Mouse (Mus musculus): ENCODE results near the gene Agps. TPM values are rescaled to one million over a fixed set of nuclear protein-coding genes. Genes with fewer than 3 reads are reported as not detected.
A peak's percentile ranks its signal among the peaks of the same experiment; 100 is the strongest.

The Agps gene
- total and polyA plus RNA-seq, 2 experiments from 2014 or later = 17.1 to 37.9 TPM

- WGBS = 11% methylated on average over 15 of the region's 15 CpGs
- DNase-seq (ENCODE audit: low spot score) (peak; percentile 74), ATAC-seq (ENCODE audit: low FRiP score) (no peak)
- no peak overlapping the region for H3K4me3 ChIP-seq (ENCODE audit: low read depth, low read length)
- no peak for TF ChIP-seq CTCF (IDR thresholded peaks at IDR 0.05)
- no peaks in the 10 kb centered on the region for H3K36me3 ChIP-seq (ENCODE audit: insufficient read depth, low read length)
- H3K4me2 ChIP-seq (ENCODE audit: low read depth, low read length, poor library complexity, severe bottlenecking) = peak overlapping the region; percentile 32
- no peak overlapping the region for H3K9ac ChIP-seq (replicated peaks; ENCODE audit: low read length, poor library complexity, severe bottlenecking)
- no peaks in the 10 kb centered on the region for H3K27me3 ChIP-seq (ENCODE audit: insufficient read depth, low read length)
- H3K4me1 ChIP-seq (ENCODE audit: insufficient read depth, low read length) = no peaks in the 10 kb centered on the region; the same call in 1 of the 2 replicates
- H3K9me3 ChIP-seq (ENCODE audit: low read length) = no peaks in the 10 kb centered on the region
- no peak overlapping the region for H3K27ac ChIP-seq (ENCODE audit: low read depth, low read length)
These were observed 127.9 kb downstream of the Agps start for GRCm38 (mm10) chr2:75959850-75960365.

- no peak overlapping the region for H3K9ac ChIP-seq (replicated peaks; ENCODE audit: low read length, poor library complexity, severe bottlenecking)
- H3K27ac ChIP-seq (ENCODE audit: low read depth, low read length) = no peak overlapping the region
- H3K4me3 ChIP-seq (ENCODE audit: low read depth, low read length) = no peak overlapping the region
- H3K9me3 ChIP-seq (ENCODE audit: low read length) = no peaks in the 10 kb centered on the region
- TF ChIP-seq CTCF (IDR thresholded peaks at IDR 0.05) = no peak; the same call in 1 of the 2 replicates
- H3K4me2 ChIP-seq (ENCODE audit: low read depth, low read length, poor library complexity, severe bottlenecking) = no peak overlapping the region
- DNase-seq (ENCODE audit: low spot score) = peak; percentile 36
- ATAC-seq (ENCODE audit: low FRiP score) = no peak
- no peaks in the 10 kb centered on the region for H3K36me3 ChIP-seq (ENCODE audit: insufficient read depth, low read length)
- no peaks in the 10 kb centered on the region; the same call in 1 of the 2 replicates for H3K4me1 ChIP-seq (ENCODE audit: insufficient read depth, low read length)
- WGBS = 52% methylated on average over 15 of the region's 15 CpGs
- H3K27me3 ChIP-seq (ENCODE audit: insufficient read depth, low read length) = no peaks in the 10 kb centered on the region
These were observed 128.7 kb downstream of the Agps start for GRCm38 (mm10) chr2:75960366-75961330.

GRCm38 (mm10) chr2:75963211-75963840 lies 131.3 kb downstream of the Agps start:
- Histone ChIP-seq H3K27me3 (ENCODE audit: insufficient read depth, low read length) (no peaks in the 10 kb centered on the region), H3K9ac (replicated peaks; ENCODE audit: low read length, poor library complexity, severe bottlenecking) (no peak overlapping the region), H3K4me3 (ENCODE audit: low read depth, low read length) (no peak overlapping the region), H3K36me3 (ENCODE audit: insufficient read depth, low read length) (no peaks in the 10 kb centered on the region), H3K9me3 (ENCODE audit: low read length) (no peaks in the 10 kb centered on the region), H3K4me2 (ENCODE audit: low read depth, low read length, poor library complexity, severe bottlenecking) (no peak overlapping the region), H3K4me1 (ENCODE audit: insufficient read depth, low read length) (no peaks in the 10 kb centered on the region; the same call in 1 of the 2 replicates), H3K27ac (ENCODE audit: low read depth, low read length) (no peak overlapping the region)
- 50% methylated on average over 10 of the region's 10 CpGs for WGBS
- DNase-seq (ENCODE audit: low spot score) (no peak), ATAC-seq (ENCODE audit: low FRiP score) (no peak)
- TF ChIP-seq CTCF (IDR thresholded peaks at IDR 0.05) = no peak

- Histone ChIP-seq H3K27me3 (ENCODE audit: insufficient read depth, low read length) (no peaks in the 10 kb centered on the region), H3K4me3 (ENCODE audit: low read depth, low read length) (peak overlapping the region; percentile 16; the same call in 1 of the 2 replicates), H3K9me3 (ENCODE audit: low read length) (no peaks in the 10 kb centered on the region), H3K4me1 (ENCODE audit: insufficient read depth, low read length) (no peaks in the 10 kb centered on the region; the same call in 1 of the 2 replicates), H3K27ac (ENCODE audit: low read depth, low read length) (no peak overlapping the region), H3K9ac (replicated peaks; ENCODE audit: low read length, poor library complexity, severe bottlenecking) (no peak overlapping the region), H3K36me3 (ENCODE audit: insufficient read depth, low read length) (no peaks in the 10 kb centered on the region), H3K4me2 (ENCODE audit: low read depth, low read length, poor library complexity, severe bottlenecking) (peak overlapping the region; percentile 47)
- DNase-seq (ENCODE audit: low spot score) (no peak), ATAC-seq (ENCODE audit: low FRiP score) (no peak)
- 67% methylated on average over 5 of the region's 5 CpGs for WGBS
- TF ChIP-seq CTCF (IDR thresholded peaks at IDR 0.05) = no peak
These were observed 132.1 kb downstream of the Agps start for GRCm38 (mm10) chr2:75964051-75964450.

GRCm38 (mm10) chr2:75964512-75964911 lies 132.5 kb downstream of the Agps start:
- Histone ChIP-seq H3K27me3 (ENCODE audit: insufficient read depth, low read length) (no peaks in the 10 kb centered on the region), H3K36me3 (ENCODE audit: insufficient read depth, low read length) (no peaks in the 10 kb centered on the region), H3K27ac (ENCODE audit: low read depth, low read length) (no peak overlapping the region), H3K4me1 (ENCODE audit: insufficient read depth, low read length) (no peaks in the 10 kb centered on the region; the same call in 1 of the 2 replicates), H3K4me3 (ENCODE audit: low read depth, low read length) (peak overlapping the region; percentile 16), H3K4me2 (ENCODE audit: low read depth, low read length, poor library complexity, severe bottlenecking) (peak overlapping the region; percentile 47), H3K9me3 (ENCODE audit: low read length) (no peaks in the 10 kb centered on the region), H3K9ac (replicated peaks; ENCODE audit: low read length, poor library complexity, severe bottlenecking) (0 out of 2 replicates have a peak overlapping the region, but pooled peaks have one; percentile 19)
- DNase-seq (ENCODE audit: low spot score) = peak; percentile 76
- TF ChIP-seq CTCF (IDR thresholded peaks at IDR 0.05) = peak; percentile 66
- peak; percentile 52; the same call in 1 of the 2 replicates for ATAC-seq (ENCODE audit: low FRiP score)
- WGBS = 11% methylated on average over 14 of the region's 14 CpGs

Measured in midbrain, postnatal 0 days (tissue).